34 mouse cellular contexts compared by ENCODE assay signal in genomic region chr14:118191442-118191841, GRCm38 (mm10). TPM values are rescaled to one million over a fixed set of nuclear protein-coding genes. Genes with fewer than 3 reads are reported as not detected.
A peak's percentile ranks its signal among the peaks of the same experiment; 100 is the strongest.
DNase-seq lines count a peak whose midpoint lies in the region; ATAC-seq and TF ChIP-seq lines count a peak whose summit lies in the region.
"Had no signal": no experiment of that assay in that cellular context is flagged by ENCODE, and none has a peak within 500 bp of the region (broad histone marks: within the 10 kb centered on the region; RNA-seq: fewer than 3 reads in every experiment).

No protein-coding gene starts in this region.

- peaks cover 11% of the 10 kb centered on the region for H3K27me3 ChIP-seq in forebrain, embryonic 14.5 days (replicated peaks; ENCODE audit: control insufficient read depth, insufficient read depth, low read length)
- peaks cover 28% of the 10 kb centered on the region for H3K27me3 ChIP-seq in forebrain, embryonic 13.5 days
- H3K27me3 ChIP-seq in hindbrain, postnatal 0 days (ENCODE audit: insufficient read depth, low read length), result no peaks in the 10 kb centered on the region
- H3K27me3 ChIP-seq in hindbrain, embryonic 10.5 days (ENCODE audit: insufficient read depth, poor library complexity, severe bottlenecking), result peaks cover 35% of the 10 kb centered on the region

- H3K36me3 ChIP-seq in forebrain, embryonic 14.5 days (ENCODE audit: control insufficient read depth, insufficient read depth, low read length), result no peaks in the 10 kb centered on the region
- no peaks in the 10 kb centered on the region for H3K36me3 ChIP-seq in forebrain, embryonic 13.5 days (ENCODE audit: poor library complexity, severe bottlenecking)
- no peaks in the 10 kb centered on the region for H3K36me3 ChIP-seq in hindbrain, postnatal 0 days (ENCODE audit: insufficient read depth, low read length)
- H3K36me3 ChIP-seq in hindbrain, embryonic 10.5 days, result no peaks in the 10 kb centered on the region
- H3K36me3 ChIP-seq: embryonic facial prominence, embryonic 10.5 days; embryonic facial prominence, embryonic 15.5 days; kidney, embryonic 15.5 days; midbrain, embryonic 13.5 days had no signal

- H3K9ac ChIP-seq in forebrain, embryonic 14.5 days (ENCODE audit: low read length), result no peak overlapping the region
- no peak overlapping the region for H3K9ac ChIP-seq in forebrain, embryonic 13.5 days
- H3K9ac ChIP-seq in hindbrain, postnatal 0 days (replicated peaks; ENCODE audit: low read length), result no peak overlapping the region
- H3K9ac ChIP-seq: embryonic facial prominence, embryonic 15.5 days; hindbrain, embryonic 14.5 days; kidney, embryonic 15.5 days; liver, embryonic 14.5 days; midbrain, embryonic 13.5 days had no signal

- no peak overlapping the region for H3K4me3 ChIP-seq in forebrain, embryonic 14.5 days (ENCODE audit: low read depth, low read length)
- no peak overlapping the region for H3K4me3 ChIP-seq in forebrain, embryonic 13.5 days
- H3K4me3 ChIP-seq in hindbrain, postnatal 0 days (ENCODE audit: low read length), result no peak overlapping the region
- H3K4me3 ChIP-seq in hindbrain, embryonic 10.5 days, result no peak overlapping the region
- H3K4me3 ChIP-seq: embryonic facial prominence, embryonic 10.5 days; embryonic facial prominence, embryonic 15.5 days; kidney, embryonic 15.5 days; megakaryocyte, embryonic 14.5 days; midbrain, embryonic 13.5 days had no signal

- no peak overlapping the region for H3K4me2 ChIP-seq in forebrain, embryonic 14.5 days (ENCODE audit: low read length)
- no peak overlapping the region for H3K4me2 ChIP-seq in forebrain, embryonic 13.5 days
- no peak overlapping the region for H3K4me2 ChIP-seq in hindbrain, postnatal 0 days (ENCODE audit: low read depth, low read length)
- H3K4me2 ChIP-seq: embryonic facial prominence, embryonic 15.5 days; heart, embryonic 11.5 days; hindbrain, embryonic 14.5 days; kidney, embryonic 15.5 days; midbrain, embryonic 13.5 days had no signal

- DNase-seq in forebrain, embryonic 14.5 days (ENCODE audit: low spot score), result peak; percentile 49
- DNase-seq in hindbrain, postnatal 0 days (ENCODE audit: low spot score), result peak; percentile 56
- no peak for DNase-seq in hindbrain, embryonic 10.5 days (ENCODE audit: low spot score)
- peak; percentile 12 for DNase-seq in lung, postnatal 10 days
- no peak for DNase-seq in lung, postnatal 25 days (ENCODE audit: low spot score)
- no peak for DNase-seq in urinary bladder, postnatal 36 days (ENCODE audit: low spot score in 2 of 2)
- DNase-seq: adrenal gland, postnatal 10 days; cerebellum, adult 11-12 months; cerebellum, postnatal 25 days; gastrocnemius, postnatal 25 days; heart, adult 18-20 months; heart, postnatal 36 days; kidney, adult 11 months; layer of hippocampus, postnatal 36 days; liver; lung, adult 2 months; thymus, adult 18-20 months; thymus, postnatal 25 days had no signal

- no peak for TF ChIP-seq CTCF in hindbrain, postnatal 0 days (IDR thresholded peaks at IDR 0.05; ENCODE audit: low read depth)

- H3K4me1 ChIP-seq in forebrain, embryonic 14.5 days (ENCODE audit: control insufficient read depth, insufficient read depth, low read length), result 0 out of 2 replicates have a peak, but pooled peaks cover 2% of the 10 kb centered on the region
- peaks cover 8% of the 10 kb centered on the region for H3K4me1 ChIP-seq in forebrain, embryonic 13.5 days
- no peaks in the 10 kb centered on the region for H3K4me1 ChIP-seq in hindbrain, postnatal 0 days (ENCODE audit: insufficient read depth, low read length)
- peaks cover 16% of the 10 kb centered on the region; the same call in 1 of the 2 replicates for H3K4me1 ChIP-seq in hindbrain, embryonic 10.5 days (replicated peaks)
- H3K4me1 ChIP-seq: embryonic facial prominence, embryonic 15.5 days; kidney, embryonic 15.5 days had no signal

- no peak overlapping the region for H3K27ac ChIP-seq in forebrain, embryonic 14.5 days (ENCODE audit: low read depth, low read length)
- H3K27ac ChIP-seq in forebrain, embryonic 13.5 days, result no peak overlapping the region
- no peak overlapping the region for H3K27ac ChIP-seq in hindbrain, postnatal 0 days
- H3K27ac ChIP-seq in hindbrain, embryonic 10.5 days, result no peak overlapping the region
- H3K27ac ChIP-seq: embryonic facial prominence, embryonic 10.5 days; embryonic facial prominence, embryonic 15.5 days; hindbrain, embryonic 14.5 days; kidney, embryonic 15.5 days; liver, embryonic 14.5 days; midbrain, embryonic 13.5 days; stomach, postnatal 0 days had no signal

- WGBS in forebrain, embryonic 14.5 days, result 79% methylated on average over 9 of the region's 9 CpGs
- 81% methylated on average over 9 of the region's 9 CpGs for WGBS in forebrain, embryonic 13.5 days
- WGBS in hindbrain, postnatal 0 days, result 68% methylated on average over 9 of the region's 9 CpGs
- 90% methylated on average over 9 of the region's 9 CpGs for WGBS in hindbrain, embryonic 10.5 days

- peak; percentile 51; the same call in 1 of the 2 replicates for ATAC-seq in forebrain, embryonic 14.5 days
- ATAC-seq in forebrain, embryonic 13.5 days, result no peak
- 0 out of 2 replicates have a peak, but pooled peaks have one; percentile 24 for ATAC-seq in hindbrain, postnatal 0 days
- ATAC-seq: inflammation-experienced regulatory T-cells, adult 6 months; midbrain, embryonic 13.5 days; Patski had no signal

- H3K9me3 ChIP-seq in forebrain, embryonic 14.5 days (replicated peaks; ENCODE audit: control insufficient read depth, low read length), result no peaks in the 10 kb centered on the region
- no peaks in the 10 kb centered on the region for H3K9me3 ChIP-seq in forebrain, embryonic 13.5 days (replicated peaks)
- no peaks in the 10 kb centered on the region for H3K9me3 ChIP-seq in hindbrain, postnatal 0 days (ENCODE audit: low read length)
- H3K9me3 ChIP-seq in hindbrain, embryonic 10.5 days, result no peaks in the 10 kb centered on the region
- H3K9me3 ChIP-seq: embryonic facial prominence, embryonic 10.5 days; embryonic facial prominence, embryonic 15.5 days; kidney, embryonic 15.5 days; midbrain, embryonic 13.5 days had no signal

RNA-seq across cellular contexts. Expression of gene Sox21, which starts 45.4 kb away (rescaled TPM):
- polyA plus RNA-seq in forebrain, embryonic 14.5 days (2014; fragmentation: Nextera tagmentation; extraction: Ambion mirVana), result 6.6 and 9.3 TPM in 2 replicates
- polyA plus RNA-seq in forebrain, embryonic 13.5 days (2015; fragmentation: Nextera tagmentation; extraction: Ambion mirVana), result 8.9 and 11.5 TPM in 2 replicates
- 15.9 and 20.1 TPM in 2 replicates for total RNA-seq in hindbrain, postnatal 0 days (2014; rRNA removed)
- 4.1 TPM in 2 replicates for polyA plus RNA-seq in hindbrain, postnatal 0 days (2015; fragmentation: Nextera tagmentation; extraction: Ambion mirVana)
- 7.6 and 9.3 TPM in 2 replicates for polyA plus RNA-seq in hindbrain, embryonic 10.5 days (2016; fragmentation: Nextera tagmentation; extraction: Ambion mirVana)
- total RNA-seq: adrenal gland, postnatal 10 days; gastrocnemius, adult 18-20 months; gastrocnemius, postnatal 25 days; heart, postnatal 36 days; MEL; monocyte, adult 5-6 weeks had no signal
- polyA plus RNA-seq: inflammation-experienced regulatory T-cells, adult 6 months; liver, embryonic 14.5 days; spleen, adult 2 months had no signal

RNA-seq across cellular contexts. Expression of gene Gpr180, which starts 54.5 kb away (rescaled TPM):
- polyA plus RNA-seq in forebrain, embryonic 14.5 days (2014; fragmentation: Nextera tagmentation; extraction: Ambion mirVana), result 30.0 and 33.0 TPM in 2 replicates
- polyA plus RNA-seq in forebrain, embryonic 13.5 days (2015; fragmentation: Nextera tagmentation; extraction: Ambion mirVana), result 28.1 and 31.4 TPM in 2 replicates
- total RNA-seq in hindbrain, postnatal 0 days (2014; rRNA removed), result 53.7 and 68.2 TPM in 2 replicates
- 50.1 and 50.4 TPM in 2 replicates for polyA plus RNA-seq in hindbrain, postnatal 0 days (2015; fragmentation: Nextera tagmentation; extraction: Ambion mirVana)
- polyA plus RNA-seq in hindbrain, embryonic 10.5 days (2016; fragmentation: Nextera tagmentation; extraction: Ambion mirVana), result 37.2 and 39.8 TPM in 2 replicates

RNA-seq across cellular contexts. Expression of gene Tgds, which starts 58.9 kb away (rescaled TPM):
- polyA plus RNA-seq in forebrain, embryonic 14.5 days (2014; fragmentation: Nextera tagmentation; extraction: Ambion mirVana), result 24.4 and 25.8 TPM in 2 replicates
- polyA plus RNA-seq in forebrain, embryonic 13.5 days (2015; fragmentation: Nextera tagmentation; extraction: Ambion mirVana), result 23.9 and 24.4 TPM in 2 replicates
- 8.1 and 10.0 TPM in 2 replicates for total RNA-seq in hindbrain, postnatal 0 days (2014; rRNA removed)
- 8.8 and 10.3 TPM in 2 replicates for polyA plus RNA-seq in hindbrain, postnatal 0 days (2015; fragmentation: Nextera tagmentation; extraction: Ambion mirVana)
- 29.4 and 32.3 TPM in 2 replicates for polyA plus RNA-seq in hindbrain, embryonic 10.5 days (2016; fragmentation: Nextera tagmentation; extraction: Ambion mirVana)

Comparison
In these comparisons a context has a peak if more than half of its experiments do, and no peak if none do; other contexts are left out.
1. DNase-seq: peak in forebrain, embryonic 14.5 days (single experiment), hindbrain, postnatal 0 days (single experiment) and lung, postnatal 10 days (single experiment); none in hindbrain, embryonic 10.5 days (single experiment), lung, postnatal 25 days (single experiment) and urinary bladder, postnatal 36 days (0 of 2).